Mouse (Mus musculus): ENCODE measurements around the gene Ehbp1l1. TPM values are rescaled to one million over a fixed set of nuclear protein-coding genes. Genes with fewer than 3 reads are reported as not detected.
A peak's percentile ranks its signal among the peaks of the same experiment; 100 is the strongest.

Ehbp1l1 gene
- polyA plus RNA-seq, 1 experiment from 2014 or later, result 25.0 TPM

GRCm38 (mm10) chr19:5734325-5734724, 8.2 kb upstream of the Ehbp1l1 start:
- Histone ChIP-seq H3K4me2 (replicated peaks; ENCODE audit: low read depth, low read length) (no peak overlapping the region), H3K27ac (ENCODE audit: low read length) (no peak overlapping the region), H3K9ac (replicated peaks; ENCODE audit: low read length) (no peak overlapping the region), H3K27me3 (ENCODE audit: insufficient read depth, low read length) (peaks cover 3% of the 10 kb centered on the region; the same call in 1 of the 2 replicates), H3K4me3 (ENCODE audit: low read length) (no peak overlapping the region), H3K9me3 (ENCODE audit: low read length) (no peaks in the 10 kb centered on the region), H3K36me3 (ENCODE audit: insufficient read depth, low read length) (0 out of 2 replicates have a peak, but pooled peaks cover 5% of the 10 kb centered on the region), H3K4me1 (ENCODE audit: insufficient read depth, low read length) (peaks cover 22% of the 10 kb centered on the region)
- no peak for ATAC-seq (ENCODE audit: low FRiP score, low TSS enrichment)
- WGBS, result 82% methylated on average over 9 of the region's 9 CpGs

- under 1% methylated on average over 47 of the region's 47 CpGs for WGBS
- Histone ChIP-seq H3K27me3 (ENCODE audit: insufficient read depth, low read length) (peaks cover 3% of the 10 kb centered on the region; the same call in 1 of the 2 replicates), H3K36me3 (ENCODE audit: insufficient read depth, low read length) (0 out of 2 replicates have a peak, but pooled peaks cover 5% of the 10 kb centered on the region), H3K4me3 (ENCODE audit: low read length) (peak overlapping the region; percentile 87), H3K9me3 (ENCODE audit: low read length) (no peaks in the 10 kb centered on the region), H3K4me1 (ENCODE audit: insufficient read depth, low read length) (peaks cover 45% of the 10 kb centered on the region), H3K4me2 (replicated peaks; ENCODE audit: low read depth, low read length) (peak overlapping the region; percentile 98), H3K9ac (replicated peaks; ENCODE audit: low read length) (peak overlapping the region; percentile 90), H3K27ac (ENCODE audit: low read length) (peak overlapping the region; percentile 70)
- peak; percentile 90 for ATAC-seq (ENCODE audit: low FRiP score, low TSS enrichment)
Measured at GRCm38 (mm10) chr19:5731264-5731978, 5.3 kb upstream of the Ehbp1l1 start.

GRCm38 (mm10) chr19:5730314-5731186, 4.4 kb upstream of the Ehbp1l1 start:
- 73% methylated on average over 29 of the region's 29 CpGs for WGBS
- ATAC-seq (ENCODE audit: low FRiP score, low TSS enrichment), result no peak
- peak overlapping the region; percentile 87 for H3K4me3 ChIP-seq (ENCODE audit: low read length)

GRCm38 (mm10) chr19:5729444-5729815, 3.3 kb upstream of the Ehbp1l1 start, which contains the start of gene Fam89b:
Gene Fam89b (minus strand): TSS chr19:5729653.
- Histone ChIP-seq H3K9me3 (ENCODE audit: low read length) (no peaks in the 10 kb centered on the region), H3K4me1 (ENCODE audit: insufficient read depth, low read length) (peaks cover 65% of the 10 kb centered on the region), H3K4me3 (ENCODE audit: low read length) (peak within 1 kb of the TSS; percentile 97), H3K9ac (replicated peaks; ENCODE audit: low read length) (peak within 1 kb of the TSS; percentile 98), H3K36me3 (ENCODE audit: insufficient read depth, low read length) (0 out of 2 replicates have a peak, but pooled peaks cover 5% of the 10 kb centered on the region), H3K27ac (ENCODE audit: low read length) (peak within 1 kb of the TSS; percentile 92), H3K4me2 (replicated peaks; ENCODE audit: low read depth, low read length) (peak within 1 kb of the TSS; percentile 85), H3K27me3 (ENCODE audit: insufficient read depth, low read length) (no peaks in the 10 kb centered on the region)
- WGBS, result under 1% methylated on average over 37 of the region's 37 CpGs
- peak; percentile 70 for ATAC-seq (ENCODE audit: low FRiP score, low TSS enrichment)

More at GRCm38 (mm10) chr19:5730314-5731186, 4.4 kb upstream of the Ehbp1l1 start:
- peak overlapping the region; percentile 90 for H3K9ac ChIP-seq (replicated peaks; ENCODE audit: low read length)
- 0 out of 2 replicates have a peak overlapping the region, but pooled peaks have one; percentile 45 for H3K27ac ChIP-seq (ENCODE audit: low read length)
- no peaks in the 10 kb centered on the region for H3K9me3 ChIP-seq (ENCODE audit: low read length)
- peak overlapping the region; percentile 98 for H3K4me2 ChIP-seq (replicated peaks; ENCODE audit: low read depth, low read length)
- H3K36me3 ChIP-seq (ENCODE audit: insufficient read depth, low read length), result 0 out of 2 replicates have a peak, but pooled peaks cover 5% of the 10 kb centered on the region
- 0 out of 2 replicates have a peak, but pooled peaks cover 3% of the 10 kb centered on the region for H3K27me3 ChIP-seq (ENCODE audit: insufficient read depth, low read length)
- H3K4me1 ChIP-seq (ENCODE audit: insufficient read depth, low read length), result peaks cover 53% of the 10 kb centered on the region

- peak overlapping the region; percentile 97 for H3K4me3 ChIP-seq (ENCODE audit: low read length)
- peak overlapping the region; percentile 85 for H3K4me2 ChIP-seq (replicated peaks; ENCODE audit: low read depth, low read length)
- 7% methylated on average over 37 of the region's 37 CpGs for WGBS
- peak overlapping the region; percentile 98 for H3K9ac ChIP-seq (replicated peaks; ENCODE audit: low read length)
- H3K4me1 ChIP-seq (ENCODE audit: insufficient read depth, low read length), result peaks cover 70% of the 10 kb centered on the region
- H3K27ac ChIP-seq (ENCODE audit: low read length), result peak overlapping the region; percentile 92
- ATAC-seq (ENCODE audit: low FRiP score, low TSS enrichment), result 0 out of 2 replicates have a peak, but pooled peaks have one; percentile 13
- H3K27me3 ChIP-seq (ENCODE audit: insufficient read depth, low read length), result no peaks in the 10 kb centered on the region
- no peaks in the 10 kb centered on the region for H3K9me3 ChIP-seq (ENCODE audit: low read length)
- H3K36me3 ChIP-seq (ENCODE audit: insufficient read depth, low read length), result 0 out of 2 replicates have a peak, but pooled peaks cover 8% of the 10 kb centered on the region
Measured at GRCm38 (mm10) chr19:5728631-5729443, 2.7 kb upstream of the Ehbp1l1 start.

GRCm38 (mm10) chr19:5727701-5728100, 1.6 kb upstream of the Ehbp1l1 start:
- H3K4me1 ChIP-seq (ENCODE audit: insufficient read depth, low read length), result peaks cover 71% of the 10 kb centered on the region
- WGBS, result 2% methylated on average over 14 of the region's 14 CpGs
- H3K27ac ChIP-seq (ENCODE audit: low read length), result peak overlapping the region; percentile 64; the same call in 1 of the 2 replicates
- H3K9me3 ChIP-seq (ENCODE audit: low read length), result no peaks in the 10 kb centered on the region
- ATAC-seq (ENCODE audit: low FRiP score, low TSS enrichment), result no peak
- H3K9ac ChIP-seq (replicated peaks; ENCODE audit: low read length), result peak overlapping the region; percentile 62
- H3K27me3 ChIP-seq (ENCODE audit: insufficient read depth, low read length), result no peaks in the 10 kb centered on the region
- H3K36me3 ChIP-seq (ENCODE audit: insufficient read depth, low read length), result peaks cover 9% of the 10 kb centered on the region; the same call in 1 of the 2 replicates
- H3K4me2 ChIP-seq (replicated peaks; ENCODE audit: low read depth, low read length), result peak overlapping the region; percentile 85
- H3K4me3 ChIP-seq (ENCODE audit: low read length), result peak overlapping the region; percentile 97

GRCm38 (mm10) chr19:5726961-5727578, 953 bp upstream of the Ehbp1l1 start:
- ATAC-seq (ENCODE audit: low FRiP score, low TSS enrichment), result no peak
- peak overlapping the region; percentile 62 for H3K9ac ChIP-seq (replicated peaks; ENCODE audit: low read length)
- peak overlapping the region; percentile 97 for H3K4me3 ChIP-seq (ENCODE audit: low read length)
- no peaks in the 10 kb centered on the region for H3K9me3 ChIP-seq (ENCODE audit: low read length)
- H3K27me3 ChIP-seq (ENCODE audit: insufficient read depth, low read length), result no peaks in the 10 kb centered on the region
- H3K36me3 ChIP-seq (ENCODE audit: insufficient read depth, low read length), result peaks cover 11% of the 10 kb centered on the region; the same call in 1 of the 2 replicates
- peak overlapping the region; percentile 64; the same call in 1 of the 2 replicates for H3K27ac ChIP-seq (ENCODE audit: low read length)
- H3K4me2 ChIP-seq (replicated peaks; ENCODE audit: low read depth, low read length), result peak overlapping the region; percentile 85
- 70% methylated on average over 15 of the region's 15 CpGs for WGBS
- peaks cover 70% of the 10 kb centered on the region for H3K4me1 ChIP-seq (ENCODE audit: insufficient read depth, low read length)

GRCm38 (mm10) chr19:5725029-5725707, 949 bp downstream of the Ehbp1l1 start:
- Histone ChIP-seq H3K4me3 (ENCODE audit: low read length) (peak overlapping the region; percentile 52), H3K27ac (ENCODE audit: low read length) (peak overlapping the region; percentile 67), H3K36me3 (ENCODE audit: insufficient read depth, low read length) (peaks cover 24% of the 10 kb centered on the region), H3K4me1 (ENCODE audit: insufficient read depth, low read length) (peaks cover 56% of the 10 kb centered on the region), H3K27me3 (ENCODE audit: insufficient read depth, low read length) (no peaks in the 10 kb centered on the region), H3K9me3 (ENCODE audit: low read length) (no peaks in the 10 kb centered on the region), H3K4me2 (replicated peaks; ENCODE audit: low read depth, low read length) (peak overlapping the region; percentile 85), H3K9ac (replicated peaks; ENCODE audit: low read length) (peak overlapping the region; percentile 70)
- WGBS, result 54% methylated on average over 12 of the region's 12 CpGs
- ATAC-seq (ENCODE audit: low FRiP score, low TSS enrichment), result no peak

Data from kidney, embryonic 16.5 days (tissue).